Mouse (Mus musculus) liver, embryonic 16.5 days (tissue): ENCODE results near the gene Vps8. TPM values are rescaled to one million over a fixed set of nuclear protein-coding genes. Genes with fewer than 3 reads are reported as not detected.

Experiments
- ATAC-seq: fragments of 200-750 bp; cut with Nextera tagmentation; 2 replicates; pipeline ENCODE4 v1.8.0; 2017; ENCODE audit warnings: low read depth, mild to moderate bottlenecking, moderate number of reproducible peaks, moderate library complexity
- H3K27ac ChIP-seq: fragments of 300-500 bp; sonication (generic); 2 replicates; pipeline ENCODE4 v1.5.1; 2014; ENCODE audit warnings: mild to moderate bottlenecking, low read length
- H3K27me3 ChIP-seq: fragments of 300-500 bp; sonication (generic); 2 replicates; pipeline ENCODE4 v1.6.1; 2014; ENCODE audit warnings: low read depth, low read length, mixed read lengths; ENCODE audit not compliant: control insufficient read depth, insufficient read depth
- H3K36me3 ChIP-seq: fragments of 300-500 bp; sonication (generic); 2 replicates; pipeline ENCODE4 v1.6.1; 2014; ENCODE audit warnings: mild to moderate bottlenecking; ENCODE audit not compliant: control insufficient read depth, insufficient read depth
- H3K4me1 ChIP-seq: fragments of 300-500 bp; sonication (generic); 2 replicates; pipeline ENCODE4 v1.6.1; 2014; ENCODE audit warnings: low read depth, low read length, mixed read lengths; ENCODE audit not compliant: control insufficient read depth
- H3K4me2 ChIP-seq: fragments of 300-500 bp; sonication (generic); 2 replicates; pipeline ENCODE4 v1.6.1; 2014; ENCODE audit warnings: low read depth, low read length, mixed read lengths
- H3K4me3 ChIP-seq: fragments of 300-500 bp; sonication (generic); 2 replicates; pipeline ENCODE4 v1.5.1; 2014; ENCODE audit warnings: low read depth, mild to moderate bottlenecking, low read length
- H3K9ac ChIP-seq: fragments of 300-500 bp; sonication (generic); 2 replicates; pipeline ENCODE4 v1.6.1; 2014; ENCODE audit warnings: low read depth, low read length
- H3K9me3 ChIP-seq: fragments of 300-500 bp; sonication (generic); replicated peaks from 2 replicates; pipeline ENCODE4 v1.6.1; 2016; ENCODE audit warnings: low read length; ENCODE audit not compliant: control insufficient read depth
- WGBS: fragments of 180-500 bp; shearing (Covaris S2); extraction: QIAGEN DNeasy Blood & Tissue Kit; methylation state at CpG from one replicate; pipeline ENCODE4 v1.1.7; 2014; ENCODE audit not compliant: insufficient replicate concordance; 5-methylcytosine and 5-hydroxymethylcytosine counted together
- polyA plus RNA-seq: library from polyadenylated mRNA; unstranded; fragments of >200 nt; fragmentation: Nextera tagmentation; extraction: Ambion mirVana; gene quantifications from 2 replicates; pipeline ENCODE4 v1.2.1, GENCODE M21; 2015

The Vps8 gene
- polyA plus RNA-seq, 1 experiment from 2014 or later: 7.6 TPM

DNA sequence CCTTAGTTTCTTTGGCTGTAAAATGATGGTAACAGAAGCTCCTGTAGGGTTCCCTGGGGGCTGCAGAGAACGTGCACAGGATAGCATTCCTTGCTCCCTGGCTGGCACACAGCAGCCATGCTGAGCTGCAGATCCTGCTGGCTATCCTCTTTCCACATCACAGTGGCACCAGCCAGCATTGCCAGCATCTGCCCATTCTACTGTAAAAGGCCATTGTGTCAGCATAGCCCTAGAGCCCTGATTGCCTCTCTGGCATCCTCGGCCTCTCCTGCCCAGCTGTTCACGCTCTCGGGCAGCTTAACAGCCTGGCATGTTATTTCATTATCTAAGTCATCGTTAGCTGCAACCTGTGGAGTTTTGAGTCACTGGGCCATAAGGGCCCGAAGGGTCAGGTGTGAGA is 204.3 kb downstream of the Vps8 start:
- no peaks in the 10 kb centered on the region for H3K9me3 ChIP-seq
- no peak overlapping the region for H3K27ac ChIP-seq
- no peaks in the 10 kb centered on the region for H3K36me3 ChIP-seq
- ATAC-seq: no peak
- no peaks in the 10 kb centered on the region for H3K27me3 ChIP-seq
- no peak overlapping the region for H3K4me2 ChIP-seq
- no peak overlapping the region for H3K9ac ChIP-seq
- 72% methylated on average over 6 of the region's 6 CpGs for WGBS
- H3K4me1 ChIP-seq: no peaks in the 10 kb centered on the region
- H3K4me3 ChIP-seq: no peak overlapping the region

DNA sequence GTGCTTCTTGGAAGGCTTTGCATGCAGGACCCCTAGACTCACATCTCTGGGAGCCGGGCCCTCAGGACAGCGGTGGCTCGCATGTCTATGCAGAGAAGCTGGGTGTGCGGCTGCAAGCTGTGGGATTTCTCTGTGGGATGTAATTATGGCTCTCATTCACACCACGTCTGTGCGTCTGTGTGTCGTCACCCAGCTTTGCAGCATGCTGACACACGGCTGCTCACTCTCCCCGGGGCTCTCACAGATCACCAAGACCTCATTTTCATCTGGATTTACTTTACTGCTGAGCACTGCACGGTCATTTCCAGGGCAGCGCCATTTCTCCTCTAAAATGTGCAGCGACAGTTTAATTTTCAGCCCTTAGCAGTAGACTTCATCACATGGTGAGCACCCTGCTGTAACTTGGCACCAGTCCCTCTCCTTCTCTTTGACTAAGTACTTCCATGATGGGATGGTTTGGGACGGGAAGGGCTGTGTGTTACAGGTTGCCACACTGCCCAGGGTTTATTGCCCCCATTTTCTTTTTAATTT is 205.2 kb downstream of the Vps8 start:
- no peak overlapping the region for H3K27ac ChIP-seq
- H3K4me2 ChIP-seq: no peak overlapping the region
- no peak for ATAC-seq
- H3K9ac ChIP-seq: no peak overlapping the region
- H3K36me3 ChIP-seq: no peaks in the 10 kb centered on the region
- H3K9me3 ChIP-seq: no peaks in the 10 kb centered on the region
- no peaks in the 10 kb centered on the region for H3K27me3 ChIP-seq
- no peaks in the 10 kb centered on the region for H3K4me1 ChIP-seq
- H3K4me3 ChIP-seq: no peak overlapping the region
- 79% methylated on average over 13 of the region's 13 CpGs for WGBS

DNA sequence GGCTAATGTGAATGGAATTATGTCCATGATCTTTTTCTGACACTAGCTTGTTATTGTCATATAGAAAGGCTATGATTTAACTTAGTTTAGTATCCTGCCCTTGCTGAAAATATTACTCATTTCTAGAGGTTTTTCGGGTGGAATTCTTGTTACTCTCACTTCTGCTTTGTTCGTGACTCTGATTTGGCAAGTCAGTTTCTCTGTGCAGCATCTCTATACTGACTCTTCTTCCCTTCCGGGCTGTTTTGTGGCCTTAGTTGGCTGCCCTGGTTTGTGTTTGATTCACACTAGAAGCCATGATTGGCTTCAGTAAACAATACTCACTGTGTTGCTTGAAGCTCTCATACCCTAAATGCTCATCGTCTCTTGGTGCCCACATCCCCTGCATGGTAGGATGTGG is 207.7 kb downstream of the Vps8 start:
- Histone ChIP-seq H3K4me1 (no peaks in the 10 kb centered on the region), H3K27me3 (no peaks in the 10 kb centered on the region), H3K36me3 (no peaks in the 10 kb centered on the region), H3K4me3 (no peak overlapping the region), H3K4me2 (no peak overlapping the region), H3K27ac (no peak overlapping the region), H3K9ac (no peak overlapping the region), H3K9me3 (no peaks in the 10 kb centered on the region)
- 50% methylated on average over 4 of the region's 4 CpGs for WGBS
- ATAC-seq: no peak

DNA sequence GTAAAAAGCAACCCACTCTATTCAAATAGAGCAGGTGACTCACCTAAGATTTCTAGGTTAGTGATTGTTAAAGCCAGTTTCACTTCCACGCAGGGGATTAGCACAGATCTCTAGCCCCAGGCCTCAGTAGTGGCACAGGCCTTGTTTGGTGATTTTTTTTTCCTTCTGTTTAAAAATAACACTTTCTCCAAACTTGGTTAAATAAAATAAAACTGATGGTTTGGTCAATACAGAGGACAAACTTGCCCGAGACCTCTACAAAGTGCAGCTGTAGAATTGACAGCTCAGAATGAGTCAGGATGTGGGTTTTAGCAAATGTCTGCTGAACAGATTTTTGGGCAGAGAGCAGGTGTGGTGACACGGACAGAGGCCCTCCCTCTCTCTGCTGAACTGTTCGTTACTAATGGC is 208.9 kb downstream of the Vps8 start:
- H3K4me3 ChIP-seq: no peak overlapping the region
- no peaks in the 10 kb centered on the region for H3K9me3 ChIP-seq
- H3K27me3 ChIP-seq: no peaks in the 10 kb centered on the region
- no peaks in the 10 kb centered on the region for H3K36me3 ChIP-seq
- WGBS: 52% methylated on average over 4 of the region's 4 CpGs
- no peak overlapping the region for H3K4me2 ChIP-seq
- H3K27ac ChIP-seq: no peak overlapping the region
- ATAC-seq: no peak
- H3K4me1 ChIP-seq: no peaks in the 10 kb centered on the region
- no peak overlapping the region for H3K9ac ChIP-seq

DNA sequence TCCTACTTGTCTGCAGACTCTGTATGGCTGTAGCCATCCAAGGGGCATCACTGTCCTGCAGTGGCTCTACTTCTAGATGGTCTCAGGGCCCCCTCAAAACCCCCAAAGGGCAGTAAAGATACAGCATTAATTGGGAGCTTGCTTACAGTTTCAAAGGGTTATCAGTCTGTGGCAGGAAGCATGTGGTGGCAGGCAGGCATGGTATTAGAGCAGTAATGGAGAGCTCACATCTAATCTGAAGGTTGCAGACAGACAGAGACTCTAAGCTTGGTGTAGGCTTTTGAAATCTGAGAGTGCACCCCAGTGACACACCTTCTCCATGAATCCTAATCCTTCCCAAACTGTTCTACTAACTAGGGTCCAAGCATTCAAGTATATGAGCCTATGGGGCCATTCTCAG is 211.5 kb downstream of the Vps8 start:
- H3K4me2 ChIP-seq: no peak overlapping the region
- H3K9me3 ChIP-seq: no peaks in the 10 kb centered on the region
- H3K36me3 ChIP-seq: no peaks in the 10 kb centered on the region
- no peak overlapping the region for H3K4me3 ChIP-seq
- no peak overlapping the region for H3K27ac ChIP-seq
- no peak overlapping the region for H3K9ac ChIP-seq
- peak; percentile 32; the same call in 1 of the 2 replicates for ATAC-seq
- H3K27me3 ChIP-seq: no peaks in the 10 kb centered on the region
- H3K4me1 ChIP-seq: no peaks in the 10 kb centered on the region

DNA sequence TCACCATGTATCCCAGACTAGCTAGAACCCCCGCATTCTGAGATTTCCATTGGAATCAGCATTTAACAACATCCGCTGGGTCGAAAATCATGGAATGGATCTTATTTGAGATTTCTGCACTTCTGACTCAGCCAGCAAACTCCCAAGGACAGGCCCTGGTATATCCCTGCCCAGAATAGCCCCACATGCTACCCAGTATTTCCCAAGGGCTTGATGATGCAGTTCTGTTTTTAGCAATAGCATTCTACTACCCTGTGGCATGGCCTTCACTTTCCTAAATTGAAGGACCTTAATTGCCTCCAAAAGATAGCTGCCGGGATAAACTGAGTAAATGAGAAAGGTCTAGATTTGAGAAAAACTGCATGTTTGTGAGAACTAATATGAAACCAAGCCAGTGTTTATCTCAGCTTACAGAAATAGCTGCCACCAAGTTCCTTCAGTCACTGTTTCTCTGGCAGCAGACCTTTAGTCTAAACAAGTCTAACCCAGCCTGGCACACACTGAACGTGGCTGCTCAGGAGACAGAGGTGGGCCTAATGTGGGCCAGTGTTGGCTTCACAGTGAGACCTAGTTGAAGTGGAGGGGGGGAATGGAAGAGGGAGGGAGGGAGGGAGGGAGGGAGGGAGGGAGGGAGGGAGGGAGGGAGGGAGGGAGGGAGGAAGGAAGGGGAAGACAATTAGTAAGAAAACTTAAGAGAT is 213.4 kb downstream of the Vps8 start:
- Histone ChIP-seq H3K4me2 (no peak overlapping the region), H3K36me3 (no peaks in the 10 kb centered on the region), H3K4me3 (no peak overlapping the region), H3K4me1 (no peaks in the 10 kb centered on the region; the same call in 1 of the 2 replicates), H3K27ac (no peak overlapping the region), H3K27me3 (no peaks in the 10 kb centered on the region), H3K9ac (no peak overlapping the region), H3K9me3 (no peaks in the 10 kb centered on the region)
- WGBS: 72% methylated on average over 5 of the region's 5 CpGs
- ATAC-seq: no peak

DNA sequence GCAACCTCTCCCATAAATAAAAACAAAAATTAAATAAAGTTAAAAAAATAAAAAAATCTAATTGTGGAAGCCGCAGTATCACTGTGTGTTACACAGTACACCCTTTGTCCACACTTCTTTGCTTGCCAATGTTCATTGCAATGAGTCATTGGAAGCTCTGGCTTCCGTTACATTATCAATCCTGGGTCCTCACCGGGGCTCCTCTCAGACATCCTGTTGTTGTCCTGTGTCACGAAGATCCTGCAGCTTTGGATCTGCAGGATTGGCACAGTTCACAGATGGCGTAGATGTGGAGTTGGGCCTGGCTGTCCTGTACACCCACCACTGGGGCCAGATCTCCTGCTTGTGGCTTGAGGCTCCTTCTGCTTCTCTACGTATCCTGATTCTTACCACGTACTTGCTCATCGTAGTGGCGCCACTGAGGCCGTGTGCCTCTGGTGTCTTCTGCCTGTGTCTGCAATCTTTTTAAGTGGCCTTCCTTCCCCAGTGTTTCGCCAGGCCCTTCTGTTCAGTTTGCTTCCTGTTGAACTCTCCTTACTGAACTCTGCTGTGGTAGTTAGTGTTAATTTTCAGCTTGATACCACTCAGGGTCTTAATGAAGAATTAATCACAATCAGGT is 214.4 kb downstream of the Vps8 start:
- Histone ChIP-seq H3K4me3 (no peak overlapping the region), H3K27me3 (no peaks in the 10 kb centered on the region), H3K27ac (no peak overlapping the region), H3K4me2 (no peak overlapping the region), H3K9ac (no peak overlapping the region), H3K4me1 (peaks cover 3% of the 10 kb centered on the region; the same call in 1 of the 2 replicates), H3K36me3 (no peaks in the 10 kb centered on the region), H3K9me3 (no peaks in the 10 kb centered on the region)
- whole genome bisulfite sequencing: 42% methylated on average over 11 of the region's 11 CpGs
- peak; percentile 12; the same call in 1 of the 2 replicates for ATAC-seq

DNA sequence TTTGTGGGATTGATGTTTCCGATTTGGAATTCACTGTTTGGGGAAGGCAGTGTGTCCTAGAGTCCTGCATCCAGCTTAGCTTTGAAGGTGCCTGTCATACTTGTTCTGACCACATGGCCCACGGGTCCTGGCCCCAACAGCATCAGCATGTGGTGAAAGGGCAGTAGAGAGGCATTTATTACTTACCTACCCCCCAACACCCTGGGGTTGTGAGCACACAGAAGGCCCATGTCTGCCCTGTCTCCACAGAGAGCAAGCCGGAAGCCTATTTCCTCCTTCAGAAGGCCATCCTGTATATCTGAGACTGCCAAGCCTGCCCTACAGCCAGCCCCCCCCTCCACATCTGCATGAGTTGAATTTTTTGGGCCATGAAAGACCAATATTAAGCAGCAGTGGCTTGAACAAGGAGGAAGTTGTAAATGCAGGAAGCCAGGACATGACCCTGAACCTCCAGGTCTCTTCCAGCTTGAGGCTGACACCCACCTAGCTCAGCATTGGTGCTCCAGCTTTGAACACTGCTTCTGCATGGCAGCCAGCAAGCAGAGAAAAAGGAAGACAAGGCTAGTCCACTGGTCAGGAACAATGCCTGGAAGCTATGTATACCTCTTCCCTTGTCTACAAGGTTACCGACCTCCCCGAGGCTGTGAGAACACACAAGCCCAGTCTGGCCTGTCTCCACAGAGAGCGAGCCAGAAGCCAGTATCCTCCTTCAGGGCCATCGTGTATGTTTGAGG is 218.0 kb downstream of the Vps8 start:
- no peak overlapping the region for H3K4me2 ChIP-seq
- peaks cover 12% of the 10 kb centered on the region for H3K4me1 ChIP-seq
- H3K36me3 ChIP-seq: no peaks in the 10 kb centered on the region
- H3K27ac ChIP-seq: peak overlapping the region; percentile 43; the same call in 1 of the 2 replicates
- no peaks in the 10 kb centered on the region for H3K27me3 ChIP-seq
- no peak overlapping the region for H3K4me3 ChIP-seq
- ATAC-seq: peak; percentile 12; the same call in 1 of the 2 replicates
- H3K9ac ChIP-seq: no peak overlapping the region
- 43% methylated on average over 7 of the region's 7 CpGs for WGBS
- H3K9me3 ChIP-seq: no peaks in the 10 kb centered on the region

DNA sequence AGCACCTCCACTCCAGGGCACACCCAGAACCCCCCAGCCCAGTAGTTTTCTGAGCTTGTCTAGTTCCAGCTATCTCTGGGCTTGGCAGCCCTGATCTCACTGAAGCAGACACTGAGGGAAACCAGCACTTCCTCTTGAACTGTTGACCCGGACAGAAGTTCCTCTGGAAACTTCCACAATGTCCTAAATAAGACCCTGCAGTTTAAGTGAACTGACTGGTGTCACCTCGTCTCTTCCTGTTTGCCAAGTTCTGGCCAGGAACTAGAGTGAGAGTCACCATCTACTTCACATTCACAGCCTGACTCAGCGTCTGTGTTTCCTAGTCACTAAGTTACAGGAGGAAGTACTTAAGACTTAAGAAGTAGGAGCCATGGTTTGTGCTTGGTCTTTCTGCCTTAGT is 219.0 kb downstream of the Vps8 start:
- peak; percentile 17 for ATAC-seq
- Histone ChIP-seq H3K36me3 (no peaks in the 10 kb centered on the region), H3K27ac (peak overlapping the region; percentile 43; the same call in 1 of the 2 replicates), H3K9me3 (no peaks in the 10 kb centered on the region), H3K27me3 (no peaks in the 10 kb centered on the region), H3K4me1 (peaks cover 12% of the 10 kb centered on the region), H3K4me2 (no peak overlapping the region), H3K4me3 (no peak overlapping the region), H3K9ac (no peak overlapping the region)
- 27% methylated on average over 3 of the region's 3 CpGs for WGBS
